Mouse (Mus musculus) hindbrain, embryonic 14.5 days (tissue): ENCODE results near the gene Slc25a17. TPM values are rescaled to one million over a fixed set of nuclear protein-coding genes. Genes with fewer than 3 reads are reported as not detected.

Experiments
- ATAC-seq: fragments of 200-750 bp; cut with Nextera tagmentation; 2 replicates; pipeline ENCODE4 v1.8.0; 2017; ENCODE audit warnings: moderate number of reproducible peaks, mild to moderate bottlenecking, moderate TSS enrichment, moderate library complexity; ENCODE audit not compliant: low FRiP score
- DNase-seq: peaks from one replicate; pipeline ENCODE4 v3.0.0-alpha.2; 2015; ENCODE audit warnings: low spot score
- H3K27ac ChIP-seq: fragments of 300-500 bp; sonication (generic); 2 replicates; pipeline ENCODE4 v1.5.1; 2014; ENCODE audit warnings: mild to moderate bottlenecking, moderate library complexity
- H3K27me3 ChIP-seq: fragments of 300-500 bp; sonication (generic); 2 replicates; pipeline ENCODE4 v1.6.1; 2014; ENCODE audit warnings: mild to moderate bottlenecking, low read length, mixed read lengths; ENCODE audit not compliant: control insufficient read depth, insufficient read depth
- H3K36me3 ChIP-seq: fragments of 300-500 bp; sonication (generic); replicated peaks from 2 replicates; pipeline ENCODE4 v1.6.1; 2014; ENCODE audit not compliant: control insufficient read depth, insufficient read depth
- H3K4me1 ChIP-seq: fragments of 300-500 bp; sonication (generic); replicated peaks from 2 replicates; pipeline ENCODE4 v1.6.1; 2014; ENCODE audit warnings: antibody characterized with exemption, low read length, mixed read lengths; ENCODE audit not compliant: control insufficient read depth, insufficient read depth
- H3K4me2 ChIP-seq: fragments of 300-500 bp; sonication (generic); replicated peaks from 2 replicates; pipeline ENCODE4 v1.6.1; 2014; ENCODE audit warnings: mild to moderate bottlenecking, moderate library complexity
- H3K4me3 ChIP-seq: fragments of 300-500 bp; sonication (generic); replicated peaks from 2 replicates; pipeline ENCODE4 v1.5.1; 2014; ENCODE audit warnings: mild to moderate bottlenecking, low read length
- H3K9ac ChIP-seq: fragments of 300-500 bp; sonication (generic); 2 replicates; pipeline ENCODE4 v1.6.1; 2014
- H3K9me3 ChIP-seq: fragments of 300-500 bp; sonication (generic); 2 replicates; pipeline ENCODE4 v1.6.1; 2016; ENCODE audit warnings: low read length; ENCODE audit not compliant: control insufficient read depth
- WGBS: fragments of 180-500 bp; shearing (Covaris S2); extraction: QIAGEN DNeasy Blood & Tissue Kit; methylation state at CpG from one replicate; pipeline ENCODE4 v1.1.7; 2014; 5-methylcytosine and 5-hydroxymethylcytosine counted together
- polyA plus RNA-seq: library from polyadenylated mRNA; unstranded; fragments of >200 nt; fragmentation: Nextera tagmentation; extraction: Ambion mirVana; gene quantifications from 2 replicates; pipeline ENCODE4 v1.2.1, GENCODE M21; 2014

Gene Slc25a17
- polyA plus RNA-seq, 1 experiment from 2014 or later, result 130 TPM

GRCm38 (mm10) chr15:81278699-81279098, 81.9 kb downstream of the Slc25a17 start:
- 74% methylated on average over 6 of the region's 6 CpGs for WGBS
- ATAC-seq (no peak), DNase-seq (no peak)
- Histone ChIP-seq H3K9ac (no peak overlapping the region), H3K27ac (peak overlapping the region; percentile 33; the same call in 1 of the 2 replicates), H3K4me1 (peaks cover 14% of the 10 kb centered on the region), H3K36me3 (no peaks in the 10 kb centered on the region), H3K9me3 (no peaks in the 10 kb centered on the region), H3K4me3 (no peak overlapping the region), H3K27me3 (no peaks in the 10 kb centered on the region), H3K4me2 (no peak overlapping the region)

DNA sequence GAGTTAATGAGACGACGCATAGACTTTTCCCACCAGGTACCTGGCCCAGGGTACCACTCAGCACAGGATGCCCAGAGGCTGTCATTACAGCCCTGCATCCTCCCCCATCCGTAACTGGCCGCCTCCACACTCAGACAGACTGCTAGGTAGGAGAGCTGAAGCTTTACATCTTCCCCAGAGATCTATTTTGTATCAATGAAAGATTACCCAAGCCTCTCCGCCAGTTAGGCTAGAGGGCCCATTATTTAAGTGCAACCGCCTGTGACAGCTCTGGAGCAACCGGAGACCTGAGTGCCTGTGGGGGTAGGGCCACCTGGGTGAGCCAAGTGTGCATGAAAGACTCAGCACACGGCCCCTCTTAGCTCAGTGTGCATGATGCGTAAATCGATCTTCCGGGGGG, 82.7 kb downstream of the Slc25a17 start:
- Histone ChIP-seq H3K27me3 (no peaks in the 10 kb centered on the region), H3K9me3 (no peaks in the 10 kb centered on the region), H3K4me2 (no peak overlapping the region), H3K4me3 (no peak overlapping the region), H3K4me1 (peaks cover 21% of the 10 kb centered on the region), H3K9ac (no peak overlapping the region), H3K36me3 (no peaks in the 10 kb centered on the region), H3K27ac (peak overlapping the region; percentile 33)
- WGBS, result 9% methylated on average over 8 of the region's 11 CpGs
- DNase-seq (no peak), ATAC-seq (peak; percentile 77; the same call in 1 of the 2 replicates)

GRCm38 (mm10) chr15:81273361-81273760, 87.3 kb downstream of the Slc25a17 start:
- Histone ChIP-seq H3K9ac (no peak overlapping the region), H3K27ac (peak overlapping the region; percentile 87), H3K36me3 (no peaks in the 10 kb centered on the region), H3K4me3 (no peak overlapping the region), H3K9me3 (no peaks in the 10 kb centered on the region), H3K27me3 (no peaks in the 10 kb centered on the region), H3K4me2 (peak overlapping the region; percentile 34; the same call in 1 of the 2 replicates), H3K4me1 (peaks cover 28% of the 10 kb centered on the region)
- WGBS, result 58% methylated on average over 2 of the region's 2 CpGs
- ATAC-seq (no peak; the same call in 1 of the 2 replicates), DNase-seq (no peak)

- ATAC-seq, result peak; percentile 68; the same call in 1 of the 2 replicates
- peak overlapping the region; percentile 87 for H3K27ac ChIP-seq
- H3K4me1 ChIP-seq, result peaks cover 19% of the 10 kb centered on the region
- peak overlapping the region; percentile 53 for H3K9ac ChIP-seq
- H3K9me3 ChIP-seq, result no peaks in the 10 kb centered on the region
- 16% methylated on average over 13 of the region's 13 CpGs for WGBS
- H3K4me3 ChIP-seq, result no peak overlapping the region
- peak overlapping the region; percentile 34 for H3K4me2 ChIP-seq
- H3K36me3 ChIP-seq, result no peaks in the 10 kb centered on the region
- H3K27me3 ChIP-seq, result no peaks in the 10 kb centered on the region
- DNase-seq, result peak; percentile 55
Measured at GRCm38 (mm10) chr15:81272305-81273053, 88.1 kb downstream of the Slc25a17 start.

Other genes with a start within 250 kb of the Slc25a17 start
- gene Mrtfa, start 170.1 kb downstream of the Slc25a17 start, polyA plus RNA-seq, result 29.0 and 31.5 TPM in 2 replicates
- gene Mchr1, start 125.3 kb downstream of the Slc25a17 start, polyA plus RNA-seq, result 3.4 and 5.4 TPM in 2 replicates
- 172 and 185 TPM in 2 replicates for gene St13, start 39.3 kb upstream of the Slc25a17 start, polyA plus RNA-seq
- 3.8 and 5.3 TPM in 2 replicates for gene Xpnpep3, start 39.3 kb upstream of the Slc25a17 start, polyA plus RNA-seq
- gene Dnajb7, start 47.5 kb upstream of the Slc25a17 start, polyA plus RNA-seq, result 0.39 and 1.1 TPM in 2 replicates
- 452 and 483 TPM in 2 replicates for gene Rbx1, start 105.5 kb upstream of the Slc25a17 start, polyA plus RNA-seq
- gene Ep300, start 224.5 kb upstream of the Slc25a17 start, polyA plus RNA-seq, result 22.7 and 24.8 TPM in 2 replicates